Mouse (Mus musculus) heart, postnatal 10 days (tissue): ENCODE measurements around the gene Pmfbp1. TPM values are rescaled to one million over a fixed set of nuclear protein-coding genes. Genes with fewer than 3 reads are reported as not detected.

ENCODE experiments used
- DNase-seq, 2 experiments: peaks; one replicate each; pipeline ENCODE4 v3.0.0; 2021
- intact Hi-C: fragments of 180-260 bp; cut with DNase I; formaldehyde crosslinking; loops from one replicate; pipeline ENCODE4 v1.15.1; 2025
- total RNA-seq, 2 experiments: library from RNA; stranded (reverse); gene quantifications; 2 replicates each; pipeline ENCODE4 v1.2.3; 2021

Gene Pmfbp1
- total RNA-seq, 2 experiments from 2014 or later: not detected

DNA sequence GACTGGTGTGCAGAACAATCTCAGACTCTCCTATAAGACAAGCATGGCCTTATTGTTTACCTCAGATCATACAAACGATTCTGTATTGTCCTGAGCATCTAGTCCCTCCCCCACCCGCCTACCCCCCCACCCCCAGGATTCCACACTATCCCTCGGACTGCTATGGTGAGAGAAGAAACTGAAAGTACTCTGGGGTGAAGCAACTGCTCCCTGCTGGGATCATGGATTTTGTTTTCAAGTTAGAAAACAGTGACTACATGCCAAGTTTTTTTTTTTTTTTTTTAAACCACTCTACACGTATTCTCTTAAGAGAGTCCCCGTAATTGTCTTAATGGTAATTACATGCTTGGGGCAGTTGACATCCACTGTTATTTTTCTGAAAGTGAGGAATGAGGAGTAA lies 3.6 kb downstream of the Pmfbp1 start:
- DNase-seq: no peak
- intact Hi-C loops: no loop called here

- intact Hi-C loops: no loop called here
- DNase-seq: no peak
Measured at GRCm38 (mm10) chr8:109499009-109499717, 5.3 kb downstream of the Pmfbp1 start.

GRCm38 (mm10) chr8:109503566-109503965 lies 9.7 kb downstream of the Pmfbp1 start:
- DNase-seq: no peak
- intact Hi-C loops: no loop called here

- intact Hi-C loops: no loop called here
- DNase-seq: no peak
Measured at GRCm38 (mm10) chr8:109505560-109505959, 11.7 kb downstream of the Pmfbp1 start.

DNA sequence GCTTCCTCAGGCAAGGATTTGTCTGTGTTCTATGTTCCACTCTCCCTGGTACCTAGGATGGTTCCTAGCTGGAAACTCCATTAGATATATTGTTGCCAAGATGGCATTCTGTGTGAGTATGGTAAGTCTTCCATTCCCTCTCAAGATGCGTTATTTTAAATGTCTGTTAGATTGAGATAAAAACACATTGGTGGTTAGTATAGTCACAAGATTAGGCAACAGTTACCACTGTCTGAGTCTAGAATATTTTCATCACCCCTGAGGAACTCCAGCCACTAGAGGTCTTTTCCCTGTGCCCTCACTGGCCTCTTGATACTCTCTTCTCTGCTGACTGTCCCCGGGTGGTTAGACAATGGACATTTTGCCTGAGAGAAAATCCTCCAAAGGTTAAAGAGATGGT lies 30.2 kb downstream of the Pmfbp1 start:
- no peak for DNase-seq
- intact Hi-C loops: no loop called here

DNA sequence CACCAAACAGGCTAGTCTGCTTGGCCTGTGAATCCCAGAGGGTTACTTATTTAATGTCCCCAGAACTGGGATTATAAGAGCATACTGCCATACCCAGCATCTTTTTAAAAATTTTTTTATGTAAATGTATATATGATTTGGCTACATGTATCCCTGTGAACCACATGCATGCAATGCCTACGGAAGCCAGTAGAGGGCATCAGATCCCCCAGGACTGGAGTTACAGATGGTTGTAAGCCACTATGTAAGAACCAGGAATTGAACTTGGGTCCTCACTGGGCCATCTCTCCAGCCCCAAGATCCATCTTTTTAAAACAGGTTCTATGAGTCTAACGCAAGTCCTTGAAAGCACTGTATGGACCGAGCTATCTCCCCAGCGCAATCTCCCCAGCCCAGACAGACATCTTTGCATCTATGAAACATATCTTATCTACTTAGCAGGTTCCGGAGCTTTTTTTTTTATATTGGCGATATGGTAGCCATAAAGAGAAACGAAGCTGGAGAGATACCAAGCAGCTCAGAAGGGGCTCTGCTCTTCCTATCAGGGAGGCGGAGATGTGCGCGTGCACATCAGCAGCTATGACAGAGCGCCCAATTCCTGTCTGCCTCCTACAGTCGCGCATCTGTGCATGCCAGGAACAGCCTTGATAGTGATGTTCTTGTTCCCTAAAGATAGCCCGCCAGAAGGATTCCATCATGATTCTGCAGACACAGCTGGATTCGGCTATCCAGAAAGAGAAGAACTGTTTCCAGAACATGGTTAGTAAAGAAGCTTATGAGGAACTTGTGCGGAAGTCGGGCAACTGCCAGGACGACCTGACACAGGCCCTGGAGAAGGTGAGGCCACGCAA lies 41.5 kb downstream of the Pmfbp1 start:
- intact Hi-C loops: no loop called here
- peak; percentile 22 to 48 for DNase-seq

DNA sequence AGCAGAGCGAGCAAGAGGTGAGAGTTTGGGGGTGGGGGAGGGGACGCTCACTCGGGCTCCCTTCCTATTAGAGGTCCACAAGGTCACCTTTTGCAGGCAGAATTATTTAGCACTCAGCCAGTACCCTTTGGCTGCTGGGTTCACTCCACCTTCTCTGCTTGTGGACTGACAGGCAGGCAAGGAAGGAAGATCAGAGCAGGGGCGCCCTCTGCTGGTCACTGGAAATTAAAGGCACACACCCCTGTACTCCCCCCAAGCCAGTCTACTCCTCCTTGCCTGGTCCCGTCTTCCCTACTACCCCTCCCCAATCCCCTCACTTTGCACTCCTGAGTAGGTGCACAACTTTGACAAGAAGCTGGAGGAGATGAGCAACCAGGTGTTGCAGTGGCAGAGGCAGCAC lies 42.9 kb downstream of the Pmfbp1 start:
- DNase-seq: peak; percentile 77 to 89
- intact Hi-C loops: no loop called here

- DNase-seq: no peak
- intact Hi-C loops: no loop called here
Measured at GRCm38 (mm10) chr8:109542165-109542564, 48.3 kb downstream of the Pmfbp1 start.

DNA sequence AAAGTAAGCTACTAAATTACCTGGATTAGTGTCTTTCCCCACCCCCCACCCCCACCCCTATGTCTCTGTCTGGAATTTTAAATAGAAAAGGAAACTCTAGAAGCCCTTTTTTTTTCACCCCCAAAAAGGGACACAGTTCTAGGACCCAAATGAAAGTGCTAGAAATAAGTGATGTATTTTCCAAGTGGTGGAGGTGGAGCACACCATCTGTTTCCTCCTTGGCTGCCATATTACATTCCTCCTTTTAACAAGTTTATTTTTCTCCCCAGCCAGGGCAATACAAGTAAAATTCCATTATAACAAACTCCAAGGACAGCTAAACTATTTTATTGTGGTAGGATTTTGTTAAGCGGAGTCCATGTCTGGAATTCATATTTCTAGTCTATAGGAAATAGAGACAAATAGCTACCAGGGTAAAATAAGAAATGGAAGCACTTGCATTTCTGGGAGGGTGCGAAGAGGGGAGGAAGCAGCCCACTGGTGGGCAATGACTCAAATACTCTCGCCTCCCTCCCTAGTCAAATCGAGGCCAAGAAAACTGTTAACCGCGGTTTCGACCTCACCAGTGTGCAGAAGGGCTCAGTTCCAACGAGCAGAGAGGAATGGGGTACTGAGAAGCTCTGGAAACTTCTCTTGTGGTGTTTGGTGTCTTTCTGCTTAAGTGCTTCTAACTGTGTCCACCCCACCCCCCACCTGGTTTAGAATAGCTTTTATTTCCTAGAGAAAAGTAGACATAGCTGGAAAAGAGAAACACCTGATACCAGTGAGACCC lies 49.1 kb downstream of the Pmfbp1 start:
- DNase-seq: no peak
- intact Hi-C loops: no loop called here

DNA sequence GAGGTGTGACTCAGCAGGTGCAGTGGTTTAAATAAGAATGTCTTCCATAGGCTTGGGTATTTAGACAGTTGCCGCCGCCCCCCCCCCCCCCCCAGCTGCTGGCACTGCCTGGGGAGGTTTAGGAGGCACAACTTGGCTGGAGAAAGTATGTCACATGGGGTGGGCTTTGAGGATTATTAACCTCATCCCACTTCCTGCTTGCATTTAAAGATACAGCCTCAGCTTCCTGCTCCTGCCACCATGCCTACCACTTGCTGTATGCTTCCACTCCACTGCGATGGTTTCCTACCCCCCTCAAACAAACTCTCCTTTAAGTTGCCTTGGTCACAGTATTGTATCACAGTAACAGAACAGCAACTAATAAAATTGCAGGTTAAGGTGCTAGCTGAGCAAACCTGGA lies 50.2 kb downstream of the Pmfbp1 start:
- DNase-seq: no peak
- intact Hi-C loops: no loop called here

GRCm38 (mm10) chr8:109551663-109552062 lies 57.8 kb downstream of the Pmfbp1 start:
- peak in 1 of 2 experiments; percentile 17 for DNase-seq
- intact Hi-C loops: no loop called here

DNA sequence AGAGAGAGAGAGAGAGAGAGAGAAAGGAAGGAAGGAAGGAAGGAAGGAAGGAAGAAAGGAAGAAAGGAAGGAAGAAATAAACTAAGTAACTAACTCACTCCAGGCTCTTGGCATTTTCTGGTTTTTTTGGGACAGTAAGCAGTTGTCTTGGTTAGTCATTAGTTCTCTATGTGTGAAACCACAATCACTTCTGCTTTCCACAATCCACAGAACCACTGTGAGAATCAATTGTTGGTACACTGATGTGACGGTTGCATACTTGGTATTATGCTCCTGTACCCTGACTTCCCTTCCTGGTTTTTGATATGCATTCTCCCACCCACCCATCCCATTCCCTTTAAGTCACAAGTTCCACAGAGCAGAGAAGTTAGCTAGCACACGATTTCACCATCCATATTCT lies 70.1 kb downstream of the Pmfbp1 start:
- DNase-seq: no peak
- intact Hi-C loops: loop anchor here (10.0 kb wide), 1 partner anchor 1979 kb away; the partner anchor contains the start of gene Psmd7

GRCm38 (mm10) chr8:109564766-109565165 lies 70.9 kb downstream of the Pmfbp1 start:
- DNase-seq: peak in 1 of 2 experiments; percentile 10
- intact Hi-C loops: loop anchor here (5.0 to 10.0 kb wide), 2 partner anchors 213 to 1980 kb away; partner anchors contain the start of genes Ap1g1 and Psmd7

DNA sequence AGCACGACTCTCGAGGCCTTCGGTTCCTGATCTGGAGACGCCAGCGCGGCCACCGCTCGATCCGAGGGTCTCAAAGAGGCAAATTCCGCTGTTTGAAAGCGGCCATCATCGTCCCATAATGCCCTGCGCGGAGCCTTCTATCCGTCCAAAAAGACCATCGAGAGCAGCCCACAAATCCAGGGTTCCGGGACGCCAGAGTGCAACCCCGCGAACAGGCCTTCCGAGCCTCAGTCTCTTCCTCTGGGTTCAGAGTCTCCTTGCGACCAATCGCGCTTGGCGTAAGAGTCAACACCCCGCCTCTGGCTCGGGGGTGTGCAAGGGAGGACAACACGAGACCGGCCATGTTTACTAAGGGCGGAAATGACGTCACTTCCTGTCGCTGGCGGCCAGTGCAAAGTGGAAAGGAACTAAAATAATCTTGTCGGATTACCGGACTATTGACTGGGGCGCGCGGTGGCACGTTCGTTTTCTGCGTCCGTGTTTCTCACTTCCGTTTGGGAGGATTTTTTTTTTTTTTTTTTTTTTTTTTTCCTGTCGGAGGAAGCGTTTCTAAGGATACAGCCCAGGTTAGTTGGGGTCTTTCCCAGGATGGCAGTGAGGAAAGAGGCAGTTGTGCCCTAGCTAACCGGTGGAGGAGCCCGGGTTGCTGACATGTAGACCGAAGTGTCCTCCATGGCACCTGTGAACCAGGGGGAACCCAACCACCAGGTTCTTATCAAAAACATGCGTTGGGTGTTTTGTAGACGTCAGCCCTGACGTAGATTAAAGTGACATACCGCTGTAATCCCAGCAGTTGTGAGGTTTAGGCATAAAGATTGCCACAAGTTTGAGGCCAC lies 71.9 kb downstream of the Pmfbp1 start, which contains the start of the genes Dhx38 and Txnl4b:
Gene Dhx38 (minus strand): TSS at position 364 of the 836 bp plus-strand sequence.
Gene Txnl4b (plus strand): TSS at position 395 of the 836 bp plus-strand sequence.
- DNase-seq: peak; percentile 99 to 100
- intact Hi-C loops: loop anchor here (2.0 to 10.0 kb wide), 3 partner anchors 43 to 1981 kb away; partner anchors contain the start of genes Ap1g1, Dhodh and Psmd7

DNA sequence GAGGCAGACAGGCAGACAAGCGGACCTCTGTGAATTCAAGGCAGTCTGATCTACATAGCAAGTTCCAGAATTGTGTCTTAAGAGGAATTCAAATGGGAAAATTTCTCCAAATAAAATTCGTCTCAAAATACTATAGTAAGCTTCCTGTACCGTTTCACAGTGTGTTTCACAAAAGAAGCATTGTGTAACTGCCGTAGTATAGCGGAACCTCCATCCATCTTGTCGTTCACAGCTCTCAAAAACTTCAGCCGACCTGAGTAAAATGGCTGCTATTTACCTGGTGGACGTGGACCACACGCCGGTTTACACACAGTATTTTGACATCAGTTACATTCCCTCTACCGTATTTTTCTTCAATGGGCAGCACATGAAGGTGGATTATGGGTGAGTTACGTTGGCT lies 77.3 kb downstream of the Pmfbp1 start:
- no peak for DNase-seq
- intact Hi-C loops: no loop called here

- intact Hi-C loops: no loop called here
- DNase-seq: no peak
Measured at GRCm38 (mm10) chr8:109576311-109576710, 82.5 kb downstream of the Pmfbp1 start.

DNA sequence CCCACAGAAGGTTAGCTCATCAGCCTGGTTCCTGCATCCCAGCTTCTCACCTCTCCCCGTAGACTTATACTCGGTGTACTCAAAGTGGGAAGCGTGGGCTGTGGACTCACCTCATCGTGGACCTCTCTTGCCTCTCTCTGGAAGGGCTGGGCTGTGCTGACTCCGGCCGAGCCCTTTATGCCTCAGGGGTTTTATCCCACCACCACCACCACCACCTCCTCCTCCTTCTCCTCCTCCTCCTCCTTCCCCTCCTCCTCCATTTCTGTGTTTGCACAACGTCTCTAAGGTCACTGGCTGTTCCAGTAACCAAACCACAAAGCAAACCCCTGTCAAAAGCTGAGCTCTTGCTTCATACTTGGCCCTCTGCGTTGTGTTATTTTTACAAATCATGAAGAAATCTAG lies 85.1 kb downstream of the Pmfbp1 start, which contains the start of gene Hp:
Gene Hp (minus strand): TSS at position 273 of the 402 bp plus-strand sequence.
- intact Hi-C loops: no loop called here
- DNase-seq: no peak

GRCm38 (mm10) chr8:109584293-109584692 lies 90.5 kb downstream of the Pmfbp1 start:
- DNase-seq: no peak
- intact Hi-C loops: no loop called here

DNA sequence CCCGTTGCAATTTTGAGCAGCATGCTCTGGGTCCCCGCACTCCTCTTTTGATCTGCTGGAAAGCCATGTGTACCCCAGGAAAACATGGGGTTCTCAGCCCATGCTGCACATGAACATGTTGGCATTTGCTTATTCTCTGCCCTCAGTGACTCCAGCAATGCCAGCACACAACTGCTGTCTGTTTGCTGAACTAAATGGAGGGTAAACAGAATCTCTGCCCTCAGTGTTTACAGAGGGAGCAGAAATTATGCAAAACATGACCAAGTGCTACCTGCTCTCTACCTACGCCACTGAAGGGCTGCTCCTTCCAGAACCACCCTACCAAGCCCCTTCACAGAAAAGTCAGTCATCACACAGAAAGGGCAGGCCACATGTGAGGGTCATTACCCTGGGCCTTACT lies 91.0 kb downstream of the Pmfbp1 start:
- intact Hi-C loops: no loop called here
- DNase-seq: no peak

GRCm38 (mm10) chr8:109585652-109586051 lies 91.8 kb downstream of the Pmfbp1 start:
- no peak for DNase-seq
- intact Hi-C loops: no loop called here
